Mouse (Mus musculus) liver, embryonic 14.5 days (tissue): ENCODE data around the gene Gm27029.

ENCODE experiments used
- CTCF ChIP-seq: IDR thresholded peaks from 2 replicates; pipeline ENCODE4 v1.5.1; 2016; ENCODE audit warnings: antibody characterized with exemption, low read depth, control low read depth
- EP300 ChIP-seq: IDR thresholded peaks from 2 replicates; pipeline ENCODE4 v1.6.1; 2016; ENCODE audit warnings: antibody characterized with exemption, low read depth

GRCm38 (mm10) chr11:101462583-101463440 lies 38.2 kb upstream of the Gm27029 start:
- TF ChIP-seq EP300 (peak; percentile 36; the same call in 1 of the 2 replicates), CTCF (no peak)
